Mouse (Mus musculus): ENCODE data around the gene Lpcat3. TPM values are rescaled to one million over a fixed set of nuclear protein-coding genes. Genes with fewer than 3 reads are reported as not detected.

Lpcat3 gene
- total RNA-seq, 2 experiments from 2014 or later: 14.6 to 19.0 TPM

DNA sequence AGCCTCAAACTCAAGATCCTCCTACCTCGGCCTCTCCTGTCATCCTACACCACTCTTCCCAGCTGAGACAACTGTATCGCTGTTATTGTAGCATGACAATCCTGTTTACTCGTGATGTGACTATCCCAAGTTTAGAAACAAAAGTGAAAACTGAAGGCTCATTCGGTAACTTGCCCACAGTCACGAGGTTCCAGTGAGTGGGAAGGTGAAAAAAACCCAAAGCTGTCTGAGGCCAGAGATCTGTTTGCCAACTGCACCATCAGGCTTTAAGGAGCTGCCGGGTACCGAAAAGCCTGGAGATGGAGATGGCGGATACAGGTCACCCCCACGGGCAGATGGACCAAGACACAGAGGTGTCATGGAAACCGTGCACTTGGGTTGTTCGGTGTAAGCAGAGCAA is 74.2 kb downstream of the Lpcat3 start:
- Histone ChIP-seq H3K27ac (no peak overlapping the region), H3K4me3 (no peak overlapping the region)
- no peak for DNase-seq
- TF ChIP-seq CTCF (IDR thresholded peaks at IDR 0.05): no peak
- intact Hi-C loops (cut with DNase I): loop anchor here (10.0 kb wide), 1 partner anchor 172 kb away; no protein-coding TSS in a partner anchor

DNA sequence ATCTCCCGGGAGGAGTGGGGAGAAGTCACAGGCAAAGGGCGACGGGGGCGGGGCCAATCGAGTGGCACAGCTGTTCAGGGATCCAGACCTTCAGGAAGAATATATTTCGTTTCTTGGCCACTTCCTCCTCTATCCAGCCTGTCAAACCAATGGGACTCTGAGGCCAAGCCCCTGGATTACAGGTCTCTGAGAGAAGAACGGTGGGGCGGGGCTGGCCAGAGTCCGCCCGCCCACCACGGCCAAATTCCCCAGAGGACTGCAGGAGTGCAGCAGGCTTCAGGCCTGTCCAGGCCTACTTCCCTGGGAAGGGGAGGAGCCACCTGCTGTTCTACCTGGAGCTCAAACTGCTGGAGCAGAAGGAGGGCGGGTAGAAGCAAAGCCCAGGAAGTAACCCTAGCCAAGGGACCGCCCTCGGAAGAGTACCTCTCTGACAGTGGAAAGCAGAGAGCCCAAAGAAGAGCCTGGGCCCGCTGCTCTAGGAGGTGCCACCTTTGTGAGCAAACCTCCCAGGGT is 75.7 kb downstream of the Lpcat3 start, which contains the start of gene Ptpn6:
Gene Ptpn6, minus strand, starts transcription at position 204 of the 513 bp plus-strand sequence.
- intact Hi-C loops (cut with DNase I): loop anchor here (10.0 kb wide), 1 partner anchor 174 kb away; no protein-coding TSS in a partner anchor
- DNase-seq: no peak

DNA sequence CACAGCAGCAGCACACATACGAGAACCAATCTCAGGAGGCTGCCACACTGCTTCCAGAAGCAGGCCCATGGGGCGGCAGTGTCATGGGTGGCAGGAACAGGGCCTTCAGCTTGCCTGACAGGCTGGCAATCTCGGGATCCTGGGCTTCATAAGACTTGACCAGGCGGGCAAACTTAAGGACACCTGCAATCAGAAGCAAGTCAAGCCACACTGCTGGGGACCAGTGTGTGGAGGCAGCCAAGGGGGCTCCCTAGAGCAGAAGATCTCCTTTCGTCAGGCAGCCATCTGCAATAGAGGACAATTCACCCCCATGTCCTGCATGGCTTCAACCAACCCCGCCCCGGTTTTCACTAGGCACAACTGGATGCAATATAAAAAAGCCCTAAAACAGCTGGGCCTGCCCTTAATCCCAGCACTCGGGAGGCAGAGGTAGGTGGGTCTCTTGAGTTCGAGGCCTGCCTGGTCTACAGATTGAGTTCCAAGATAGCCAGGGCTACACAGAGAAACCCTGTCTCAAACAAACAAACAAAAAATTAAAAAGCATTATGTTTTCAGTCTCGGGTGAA is 76.5 kb downstream of the Lpcat3 start:
- no peak for TF ChIP-seq CTCF (IDR thresholded peaks at IDR 0.05)
- no peak overlapping the region for H3K4me3 ChIP-seq
- peak overlapping the region; percentile 97 for H3K27ac ChIP-seq
- intact Hi-C loops (cut with DNase I): loop anchor here (10.0 kb wide), 1 partner anchor 175 kb away; no protein-coding TSS in a partner anchor
- DNase-seq: no peak

More for the DNA sequence above, 75.7 kb downstream of the Lpcat3 start, which contains the start of gene Ptpn6:
- Histone ChIP-seq H3K27ac (peak within 1 kb of the TSS; percentile 97), H3K4me3 (no peak within 1 kb of the TSS)
- no peak for TF ChIP-seq CTCF (IDR thresholded peaks at IDR 0.05)

DNA sequence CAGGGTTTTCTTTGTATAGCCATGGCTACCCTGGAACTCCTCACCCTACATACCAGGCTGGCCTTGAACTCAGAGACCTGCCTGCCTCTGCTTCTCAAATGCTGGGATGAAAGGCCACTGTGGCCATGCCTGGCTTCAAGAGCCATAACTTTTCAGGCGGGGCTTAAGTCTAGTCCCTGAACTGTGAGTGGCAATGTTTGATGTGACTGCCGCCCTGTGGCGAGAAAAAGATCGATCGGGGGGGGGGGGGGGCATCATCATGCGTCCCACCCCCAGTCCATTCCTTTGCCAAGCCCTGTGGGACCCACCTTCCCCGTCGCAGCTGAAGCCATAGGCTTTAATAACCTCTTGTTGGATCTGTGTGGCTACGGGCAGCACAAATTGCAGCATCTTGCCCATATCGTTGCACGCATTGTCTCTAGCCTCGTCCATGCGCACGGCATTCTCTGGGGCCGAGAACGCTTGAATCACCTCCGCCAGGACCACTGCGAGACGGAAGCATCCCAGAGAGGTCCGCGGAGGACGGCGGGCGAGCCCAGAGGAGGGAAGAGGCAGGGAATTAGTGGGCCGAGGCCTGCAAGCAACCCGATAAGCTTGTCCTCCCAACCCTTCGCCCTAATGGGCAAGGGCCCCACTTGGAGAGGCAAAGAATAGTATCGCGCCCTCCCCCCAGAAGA is 77.5 kb downstream of the Lpcat3 start:
- peak; percentile 67 for TF ChIP-seq CTCF (IDR thresholded peaks at IDR 0.05)
- H3K4me3 ChIP-seq: peak overlapping the region; percentile 77
- DNase-seq: peak; percentile 61
- intact Hi-C loops (cut with DNase I): loop anchor here (1.0 to 10.0 kb wide), 3 partner anchors 78 to 326 kb away; partner anchors contain the start of genes Lpcat3 and Pex5
- peak overlapping the region; percentile 97 for H3K27ac ChIP-seq

DNA sequence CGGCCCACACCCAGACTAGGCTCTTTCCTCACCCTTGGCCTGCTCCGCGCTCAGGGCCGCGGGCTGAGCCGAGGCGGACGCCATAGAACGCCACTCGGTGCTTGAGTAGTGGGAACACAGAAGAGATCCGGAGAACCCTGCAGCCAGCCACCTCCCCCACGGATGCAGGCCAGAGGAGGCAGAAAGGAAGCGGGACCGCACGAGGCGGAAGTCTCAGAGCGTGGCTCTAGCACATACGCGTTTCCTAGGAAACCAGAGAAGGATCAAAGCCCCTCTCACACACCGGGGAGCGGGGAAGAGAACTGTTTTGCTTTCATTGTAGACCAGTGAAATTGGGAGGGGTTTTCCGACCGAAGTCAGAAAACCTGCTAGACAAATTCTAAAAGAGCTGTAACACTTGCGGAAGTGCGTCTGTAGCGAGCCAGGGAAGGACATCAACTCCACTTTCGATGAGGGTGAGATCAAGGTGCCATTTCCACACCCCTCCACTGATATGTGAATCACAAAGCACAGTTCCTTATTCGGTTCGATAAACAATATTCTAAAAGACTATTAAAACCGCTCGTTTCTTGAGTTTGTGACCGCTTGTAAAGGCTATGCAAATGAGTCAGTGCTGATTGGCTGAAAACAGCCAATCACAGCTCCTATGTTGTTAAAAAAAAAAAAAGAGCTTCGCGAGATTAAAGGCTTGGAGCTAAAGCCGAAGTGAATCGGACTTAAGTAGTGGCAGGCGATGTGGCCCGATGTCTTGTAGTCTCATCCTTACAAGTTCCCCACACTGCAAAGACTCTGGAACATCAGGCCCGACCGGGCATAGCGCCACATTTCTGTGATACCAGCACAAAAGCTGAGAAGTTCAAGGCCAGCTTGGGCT is 78.3 kb downstream of the Lpcat3 start, which contains the start of gene Grcc10:
Gene Grcc10, minus strand, starts transcription at position 487 of the 874 bp plus-strand sequence.
- intact Hi-C loops (cut with DNase I): loop anchor here (1.0 to 10.0 kb wide), 3 partner anchors 79 to 326 kb away; partner anchors contain the start of genes Lpcat3 and Pex5
- peak; percentile 88 for DNase-seq
- Histone ChIP-seq H3K4me3 (peak within 1 kb of the TSS; percentile 77), H3K27ac (peak within 1 kb of the TSS; percentile 97)
- no peak for TF ChIP-seq CTCF (IDR thresholded peaks at IDR 0.05)

DNA sequence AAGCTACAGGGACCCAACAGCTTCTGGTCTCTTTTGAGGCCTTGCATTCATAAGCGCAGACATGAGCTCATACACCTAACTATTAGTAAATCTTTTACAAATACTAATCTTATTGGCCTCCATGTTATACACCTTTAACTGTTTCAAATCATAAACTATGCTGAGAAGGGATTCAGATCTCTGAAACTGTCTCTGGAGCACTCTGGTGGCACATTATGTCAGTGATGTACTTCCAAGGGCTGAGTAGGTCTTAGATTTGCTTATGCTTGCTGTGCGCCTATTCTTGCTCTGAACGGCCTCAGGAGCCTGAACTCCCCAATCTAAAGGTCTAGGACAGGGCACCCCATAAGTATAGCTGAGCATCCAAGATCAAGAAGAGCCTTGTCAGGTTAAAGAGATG is 79.0 kb downstream of the Lpcat3 start:
- no peak for DNase-seq
- no peak for TF ChIP-seq CTCF (IDR thresholded peaks at IDR 0.05)
- peak overlapping the region; percentile 97 for H3K27ac ChIP-seq
- H3K4me3 ChIP-seq: peak overlapping the region; percentile 77
- intact Hi-C loops (cut with DNase I): loop anchor here (5.0 to 10.0 kb wide), 2 partner anchors 80 to 327 kb away; partner anchors contain the start of genes Lpcat3 and Pex5

DNA sequence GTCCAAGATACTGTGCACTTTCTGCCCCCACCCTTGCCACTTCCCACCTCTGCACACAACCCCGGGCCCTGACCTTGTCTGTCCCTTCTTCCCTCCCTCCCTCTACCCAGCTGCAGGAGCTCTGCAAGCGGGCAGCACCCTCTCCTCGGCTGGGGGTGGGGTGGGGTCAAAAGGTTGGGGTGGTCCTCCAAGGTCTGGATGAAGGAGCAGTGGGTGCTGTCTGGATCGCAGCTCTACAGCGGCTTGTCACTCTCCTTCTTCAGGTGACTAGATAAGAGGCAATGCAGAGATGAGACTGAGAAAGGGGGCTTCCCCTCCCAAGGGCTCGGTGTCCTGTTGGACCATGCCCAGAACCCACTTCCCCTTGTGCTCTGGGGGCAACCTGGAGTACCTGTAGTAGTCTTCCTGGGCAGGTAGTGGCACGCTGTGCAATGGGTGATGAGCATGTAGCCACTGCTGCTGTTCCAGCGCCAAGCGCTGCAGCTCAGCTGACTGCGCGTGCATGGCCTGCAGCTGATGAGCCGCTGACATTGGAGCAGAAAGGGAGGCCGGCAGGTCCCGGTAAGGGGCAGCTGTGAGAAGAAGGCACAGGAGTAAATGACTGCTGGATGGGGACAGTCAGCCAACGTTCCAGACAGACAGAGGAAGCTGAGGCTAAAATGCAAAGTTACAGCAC is 80.2 kb downstream of the Lpcat3 start:
- H3K27ac ChIP-seq: no peak overlapping the region
- no peak overlapping the region for H3K4me3 ChIP-seq
- intact Hi-C loops (cut with DNase I): loop anchor here (5.0 to 10.0 kb wide), 2 partner anchors 81 to 328 kb away; partner anchors contain the start of genes Lpcat3 and Pex5
- no peak for DNase-seq
- no peak for TF ChIP-seq CTCF (IDR thresholded peaks at IDR 0.05)

DNA sequence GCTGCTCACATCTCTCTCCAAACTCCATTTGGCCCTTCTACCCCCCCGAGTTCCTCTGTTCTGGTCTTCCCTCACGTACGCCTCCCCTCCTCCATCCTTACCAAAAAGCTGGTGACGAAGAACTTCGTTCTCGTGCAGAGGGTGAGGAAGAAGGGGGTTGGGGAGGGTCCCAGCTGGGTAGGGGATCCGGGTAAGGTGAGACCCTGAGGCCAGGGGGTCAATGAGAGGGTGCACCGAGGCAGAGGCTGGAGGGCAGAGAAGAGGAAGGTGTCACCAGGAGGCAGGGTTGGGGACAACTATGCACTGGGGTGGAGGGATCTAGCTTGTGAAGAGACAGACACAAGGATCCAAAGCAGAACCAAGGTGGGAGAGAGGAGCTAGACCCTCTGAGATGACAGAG is 80.8 kb downstream of the Lpcat3 start:
- no peak for TF ChIP-seq CTCF (IDR thresholded peaks at IDR 0.05)

DNA sequence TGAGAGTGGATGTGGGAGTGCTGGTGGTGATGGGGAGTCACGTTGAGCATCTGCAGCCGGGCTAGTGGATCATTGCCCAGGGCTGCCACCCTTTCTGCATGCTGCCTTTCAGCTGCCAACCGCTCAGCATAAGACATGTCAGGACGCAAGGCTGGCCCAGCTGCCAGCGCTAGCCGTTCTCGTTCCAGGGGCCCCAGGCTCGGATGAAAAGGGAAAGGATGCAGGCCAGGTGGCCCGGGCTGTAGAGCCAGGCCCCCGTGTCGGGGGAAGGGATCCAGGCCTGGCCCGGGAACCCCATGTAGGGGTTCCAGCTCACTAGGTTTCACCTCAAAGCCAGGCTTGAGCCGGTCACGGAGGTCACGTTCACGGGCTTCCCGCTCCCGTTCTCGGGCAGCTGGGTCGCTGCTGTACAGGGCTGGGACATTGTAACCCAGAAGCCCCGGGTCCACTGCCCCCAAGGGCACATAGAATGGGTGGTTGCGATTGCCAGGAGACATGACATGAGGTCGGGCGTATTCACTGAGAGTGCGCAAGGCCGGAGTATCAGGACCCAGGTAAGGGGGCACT is 82.0 kb downstream of the Lpcat3 start:
- H3K4me3 ChIP-seq: peak overlapping the region; percentile 86
- no peak for TF ChIP-seq CTCF (IDR thresholded peaks at IDR 0.05)
- intact Hi-C loops (cut with DNase I): loop anchor here (1.0 to 10.0 kb wide), 3 partner anchors 33 to 330 kb away; partner anchors contain the start of genes Emg1, Lpcat3, Pex5 and Phb2
- H3K27ac ChIP-seq: peak overlapping the region; percentile 98
- DNase-seq: peak; percentile 52

More for the DNA sequence above, 80.8 kb downstream of the Lpcat3 start:
- intact Hi-C loops (cut with DNase I): loop anchor here (1.0 to 10.0 kb wide), 3 partner anchors 31 to 329 kb away; partner anchors contain the start of genes Emg1, Lpcat3, Pex5 and Phb2
- Histone ChIP-seq H3K27ac (no peak overlapping the region), H3K4me3 (no peak overlapping the region)
- no peak for DNase-seq

DNA sequence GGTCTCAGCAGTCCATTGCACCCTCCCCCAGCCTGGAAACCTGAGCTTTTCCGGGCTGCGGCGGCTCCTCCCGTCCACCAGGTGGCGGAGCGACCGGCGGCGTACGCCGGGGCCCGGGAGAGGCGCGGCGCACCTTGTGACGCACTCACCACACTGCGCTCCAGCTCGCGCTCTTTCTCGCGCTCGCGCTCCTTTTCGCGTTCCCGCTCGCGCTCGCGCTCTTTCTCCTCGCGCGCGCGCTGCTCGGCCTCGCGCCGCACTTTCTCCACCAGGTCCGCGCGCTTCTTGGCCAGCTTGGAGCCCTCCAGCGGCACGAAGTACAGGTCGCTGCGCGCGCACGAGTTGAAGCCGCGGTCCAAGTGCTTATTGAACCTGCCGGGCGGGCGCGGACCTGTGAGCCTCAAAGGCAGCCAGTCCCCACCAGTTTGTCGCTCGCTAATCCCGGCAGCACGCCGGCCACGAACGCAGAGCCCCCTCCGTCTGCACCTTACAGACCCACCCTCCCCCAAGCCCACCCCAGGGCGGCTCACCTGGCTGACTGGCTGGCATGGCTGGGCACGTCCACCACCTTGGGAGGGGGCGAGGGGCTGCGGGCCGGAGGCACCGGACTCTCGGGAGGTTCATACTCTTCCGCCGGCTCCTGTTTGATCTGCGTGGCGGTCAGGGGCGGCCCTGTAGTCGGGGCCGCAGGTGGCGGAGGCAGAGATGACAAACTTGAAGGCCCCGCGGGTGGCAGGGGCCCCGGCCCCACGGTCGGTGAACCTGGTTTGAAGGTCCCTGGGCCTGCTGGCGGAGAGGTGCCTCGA is 82.9 kb downstream of the Lpcat3 start:
- peak; percentile 98 for TF ChIP-seq CTCF (IDR thresholded peaks at IDR 0.05)
- peak overlapping the region; percentile 86 for H3K4me3 ChIP-seq
- peak overlapping the region; percentile 98 for H3K27ac ChIP-seq
- peak; percentile 97 for DNase-seq
- intact Hi-C loops (cut with DNase I): loop anchor here (10.0 kb wide), 1 partner anchor 331 kb away; the partner anchor contains the start of gene Pex5

Data from gastrocnemius, adult 2 months (tissue).